Mouse (Mus musculus) cortical plate, adult 2 months (tissue): ENCODE data around the gene Unc50. TPM values are rescaled to one million over a fixed set of nuclear protein-coding genes. Genes with fewer than 3 reads are reported as not detected.
A peak's percentile ranks its signal among the peaks of the same experiment; 100 is the strongest.

Experiments used
- H3K27ac ChIP-seq: fragments of 200-500 bp; 2 replicates; pipeline ENCODE4 v1.5.1; 2012; ENCODE audit warnings: low read length, control low read depth, inconsistent platforms; ENCODE audit not compliant: insufficient read depth
- H3K4me1 ChIP-seq: fragments of 200-500 bp; 2 replicates; pipeline ENCODE4 v1.6.1; 2011; ENCODE audit warnings: low read length; ENCODE audit not compliant: control insufficient read depth, insufficient read depth
- H3K4me3 ChIP-seq: fragments of 200-500 bp; 2 replicates; pipeline ENCODE4 v1.5.1; 2011; ENCODE audit warnings: mild to moderate bottlenecking, low read length, control low read depth; ENCODE audit not compliant: insufficient read depth
- CTCF ChIP-seq: fragments of 200-500 bp; IDR thresholded peaks from 2 replicates; pipeline ENCODE4 v1.5.1; 2011; ENCODE audit warnings: mild to moderate bottlenecking, control low read depth, low read length; ENCODE audit not compliant: insufficient read depth; ENCODE audit errors: extremely low read depth
- POLR2A ChIP-seq: fragments of 200-500 bp; IDR thresholded peaks from 2 replicates; pipeline ENCODE4 v1.6.1; 2011; ENCODE audit warnings: mild to moderate bottlenecking, low read length, control low read depth; ENCODE audit not compliant: insufficient read depth; ENCODE audit errors: extremely low read depth
- polyA plus RNA-seq: library from polyadenylated mRNA; depleted of rRNA; stranded (reverse); fragments of >200 nt; gene quantifications from 2 replicates; pipeline ENCODE4 v1.2.3, GENCODE M21; 2012; rRNA removed

The Unc50 gene
- 82.7 and 85.5 TPM in 2 replicates for polyA plus RNA-seq

GRCm38 (mm10) chr1:37429366-37430296 is at the start of gene Unc50, which contains the start of gene Coa5:
Gene Unc50 (plus strand): TSS chr1:37430139.
Gene Coa5 (minus strand): TSS chr1:37430103.
- H3K4me1 ChIP-seq: peaks cover 5% of the 10 kb centered on the region
- peak within 1 kb of the TSS; percentile 87 for H3K4me3 ChIP-seq
- H3K27ac ChIP-seq: peak within 1 kb of the TSS; percentile 25; the same call in 1 of the 2 replicates
- TF ChIP-seq CTCF (no peak), POLR2A (peak; percentile 77; the same call in 1 of the 2 replicates)

- no peak overlapping the region for H3K4me3 ChIP-seq
- H3K27ac ChIP-seq: no peak overlapping the region
- no peaks in the 10 kb centered on the region for H3K4me1 ChIP-seq
- TF ChIP-seq CTCF (no peak), POLR2A (no peak)
Observed at GRCm38 (mm10) chr1:37380913-37381312, 49.0 kb upstream of the Unc50 start.

GRCm38 (mm10) chr1:37384304-37384703 is 45.6 kb upstream of the Unc50 start:
- Histone ChIP-seq H3K27ac (no peak overlapping the region), H3K4me3 (no peak overlapping the region), H3K4me1 (peaks cover 2% of the 10 kb centered on the region; the same call in 1 of the 2 replicates)
- no peak for TF ChIP-seq CTCF
- no peak for TF ChIP-seq POLR2A

GRCm38 (mm10) chr1:37386448-37386971 is 43.4 kb upstream of the Unc50 start:
- Histone ChIP-seq H3K27ac (no peak overlapping the region), H3K4me3 (no peak overlapping the region), H3K4me1 (peaks cover 2% of the 10 kb centered on the region; the same call in 1 of the 2 replicates)
- no peak for TF ChIP-seq CTCF
- no peak for TF ChIP-seq POLR2A

- no peaks in the 10 kb centered on the region for H3K4me1 ChIP-seq
- no peak for TF ChIP-seq POLR2A
- no peak for TF ChIP-seq CTCF
- H3K4me3 ChIP-seq: no peak overlapping the region
- no peak overlapping the region for H3K27ac ChIP-seq
Observed at GRCm38 (mm10) chr1:37393174-37393573, 36.8 kb upstream of the Unc50 start.

- no peak overlapping the region for H3K27ac ChIP-seq
- TF ChIP-seq CTCF: no peak
- no peak for TF ChIP-seq POLR2A
- peaks cover 2% of the 10 kb centered on the region; the same call in 1 of the 2 replicates for H3K4me1 ChIP-seq
- no peak overlapping the region for H3K4me3 ChIP-seq
Observed at GRCm38 (mm10) chr1:37396481-37396880, 33.5 kb upstream of the Unc50 start.

- Histone ChIP-seq H3K27ac (no peak overlapping the region), H3K4me1 (peaks cover 2% of the 10 kb centered on the region; the same call in 1 of the 2 replicates), H3K4me3 (no peak overlapping the region)
- TF ChIP-seq CTCF: no peak
- TF ChIP-seq POLR2A: no peak
Observed at GRCm38 (mm10) chr1:37398961-37399360, 31.0 kb upstream of the Unc50 start.

GRCm38 (mm10) chr1:37399734-37400133 is 30.2 kb upstream of the Unc50 start:
- Histone ChIP-seq H3K27ac (no peak overlapping the region), H3K4me1 (peaks cover 2% of the 10 kb centered on the region; the same call in 1 of the 2 replicates), H3K4me3 (no peak overlapping the region)
- no peak for TF ChIP-seq CTCF
- no peak for TF ChIP-seq POLR2A

GRCm38 (mm10) chr1:37401687-37402086 is 28.3 kb upstream of the Unc50 start:
- TF ChIP-seq CTCF: peak; percentile 86
- TF ChIP-seq POLR2A: no peak
- H3K4me1 ChIP-seq: peaks cover 2% of the 10 kb centered on the region; the same call in 1 of the 2 replicates
- H3K27ac ChIP-seq: no peak overlapping the region
- H3K4me3 ChIP-seq: no peak overlapping the region
